Mouse (Mus musculus) ES-E14 (cell line): ENCODE measurements around the gene Srrm3.

Experiments
- CHD2 ChIP-seq: IDR thresholded peaks from 2 replicates; pipeline ENCODE4 v1.6.1; 2014; ENCODE audit warnings: mild to moderate bottlenecking, low read depth, low read length, inconsistent platforms
- HCFC1 ChIP-seq: IDR thresholded peaks from 2 replicates; pipeline ENCODE4 v1.6.1; 2012; ENCODE audit warnings: low read length, inconsistent platforms, borderline replicate concordance; ENCODE audit not compliant: insufficient read depth
- ZC3H11A ChIP-seq: IDR thresholded peaks from 2 replicates; pipeline ENCODE4 v1.6.1; 2012; ENCODE audit warnings: low read depth, mild to moderate bottlenecking, inconsistent platforms, low read length, borderline replicate concordance
- ZNF384 ChIP-seq: IDR thresholded peaks from 2 replicates; pipeline ENCODE4 v1.6.1; 2012; ENCODE audit warnings: low read depth, low read length, inconsistent platforms

DNA sequence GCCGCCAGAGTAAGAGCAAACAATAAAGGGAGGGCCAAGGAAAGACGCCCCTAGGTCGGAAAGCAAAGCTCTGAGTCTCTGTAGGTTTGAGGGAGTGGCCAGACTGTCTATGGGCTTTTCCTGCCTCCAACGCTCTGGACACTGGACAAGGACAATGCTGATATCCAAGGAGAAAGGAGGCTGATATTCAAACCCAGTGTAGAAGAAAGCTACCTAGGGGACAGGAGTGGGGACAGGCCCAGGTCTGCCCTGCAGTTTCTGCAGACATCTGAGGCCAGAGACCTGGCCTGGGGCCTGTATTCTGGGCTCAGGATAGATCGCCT is 11.9 kb upstream of the Srrm3 start:
- TF ChIP-seq HCFC1, result no peak
- TF ChIP-seq ZNF384, result no peak
- TF ChIP-seq CHD2, result no peak
- TF ChIP-seq ZC3H11A, result no peak
